Mouse (Mus musculus): ENCODE results near the gene Icam5.

- TF ChIP-seq CTCF (conservative IDR thresholded peaks at IDR 0.05; ENCODE audit: low read length) (no peak), POU5F1 (IDR thresholded peaks at IDR 0.05; ENCODE audit: borderline replicate concordance, low read length) (no peak), NANOG (IDR thresholded peaks at IDR 0.05; ENCODE audit: borderline replicate concordance, low read length) (no peak)
Observed at GRCm38 (mm10) chr9:21010362-21010761, 21.5 kb upstream of the Icam5 start.

All from E14TG2a.4 (cell line).